Mouse (Mus musculus): ENCODE measurements at regions not wholly inside any gene's neighbourhood (a gene's known extent, or its start where the extent isn't known, plus 50 kb on each side); places are given as distances from the start of the nearest gene placed in this dataset.

- no peaks in the 10 kb centered on the region for H3K9me3 ChIP-seq (replicated peaks)
- no peak overlapping the region for H3K4me3 ChIP-seq (replicated peaks)
- ATAC-seq (replicated peaks; ENCODE audit: low FRiP score), result no peak
- WGBS, result 72% methylated on average over 3 of the region's 3 CpGs
- no peaks in the 10 kb centered on the region for H3K4me1 ChIP-seq
- no peak overlapping the region for H3K9ac ChIP-seq
- no peak overlapping the region for H3K27ac ChIP-seq
- H3K36me3 ChIP-seq, result no peaks in the 10 kb centered on the region
- H3K27me3 ChIP-seq, result no peaks in the 10 kb centered on the region
- no peak overlapping the region for H3K4me2 ChIP-seq
These were observed 191.9 kb upstream of the C9orf72 start for GRCm38 (mm10) chr4:35417866-35418265.

GRCm38 (mm10) chr4:35413488-35413887, 187.5 kb upstream of the C9orf72 start:
- Histone ChIP-seq H3K4me1 (no peaks in the 10 kb centered on the region), H3K27me3 (no peaks in the 10 kb centered on the region), H3K9me3 (replicated peaks) (no peaks in the 10 kb centered on the region), H3K9ac (no peak overlapping the region), H3K4me3 (replicated peaks) (no peak overlapping the region), H3K36me3 (no peaks in the 10 kb centered on the region), H3K4me2 (no peak overlapping the region), H3K27ac (no peak overlapping the region)
- ATAC-seq (replicated peaks; ENCODE audit: low FRiP score), result no peak
- 47% methylated on average over 3 of the region's 3 CpGs for WGBS

DNA sequence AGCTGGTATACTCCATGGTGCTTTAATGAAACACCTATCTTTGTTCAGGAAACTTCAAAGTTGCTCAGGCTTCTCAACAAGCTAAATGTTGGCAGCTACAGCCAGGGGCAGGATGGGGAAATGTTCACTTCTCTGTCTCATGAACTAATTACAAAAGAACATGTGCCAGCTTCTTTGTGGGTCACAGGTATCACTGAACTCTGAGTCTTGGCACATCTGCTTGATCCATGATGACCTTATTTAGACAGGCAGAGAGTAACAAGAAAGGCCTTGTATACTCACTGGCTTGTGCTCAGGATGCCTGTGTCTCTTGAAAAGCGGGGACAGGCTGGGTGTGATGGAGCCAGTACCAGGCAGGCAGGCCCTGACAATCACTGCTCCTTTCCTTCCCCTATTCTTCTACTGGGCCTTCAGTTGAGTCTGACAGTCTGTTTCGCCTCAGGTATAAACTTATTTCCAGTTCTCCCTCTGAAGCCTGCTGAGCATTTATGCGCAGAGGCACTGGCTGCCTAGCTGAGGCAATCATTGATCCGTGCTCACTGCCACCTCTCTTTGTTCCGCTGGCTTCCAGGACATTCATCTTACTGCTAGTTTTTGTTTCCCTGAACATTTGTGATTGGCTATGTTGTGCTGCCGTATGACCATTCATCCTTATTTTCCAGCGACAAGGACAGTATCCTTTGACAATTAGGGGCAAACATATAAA, 179.5 kb upstream of the C9orf72 start:
- Histone ChIP-seq H3K4me3 (replicated peaks) (no peak overlapping the region), H3K4me2 (no peak overlapping the region), H3K9ac (no peak overlapping the region), H3K4me1 (0 out of 2 replicates have a peak, but pooled peaks cover 7% of the 10 kb centered on the region), H3K36me3 (no peaks in the 10 kb centered on the region), H3K27ac (no peak overlapping the region), H3K27me3 (no peaks in the 10 kb centered on the region), H3K9me3 (replicated peaks) (no peaks in the 10 kb centered on the region)
- WGBS, result 50% methylated on average over 7 of the region's 7 CpGs
- ATAC-seq (replicated peaks; ENCODE audit: low FRiP score), result no peak

DNA sequence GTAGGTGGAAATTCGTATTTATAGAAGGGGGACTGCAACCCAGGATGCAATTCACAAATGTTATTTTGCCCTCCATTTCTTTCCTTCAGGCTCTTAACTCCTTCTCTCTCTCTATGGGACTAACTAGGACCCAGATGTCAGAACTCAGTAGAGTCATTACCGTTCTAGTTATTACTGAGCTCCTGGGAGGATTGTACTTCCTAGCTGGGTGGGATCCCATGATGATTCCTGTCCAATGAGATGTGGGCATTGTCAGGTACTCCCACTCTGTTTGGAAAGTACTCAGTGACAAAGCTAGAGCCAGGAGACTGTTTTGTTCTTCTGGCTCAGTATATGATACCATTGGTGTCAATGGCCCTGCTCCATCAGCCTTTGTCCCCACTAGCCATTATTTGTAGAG, 178.1 kb upstream of the C9orf72 start:
- H3K4me2 ChIP-seq, result no peak overlapping the region
- H3K9ac ChIP-seq, result no peak overlapping the region
- no peak for ATAC-seq (replicated peaks; ENCODE audit: low FRiP score)
- no peaks in the 10 kb centered on the region for H3K9me3 ChIP-seq (replicated peaks)
- no peak overlapping the region for H3K27ac ChIP-seq
- no peaks in the 10 kb centered on the region for H3K27me3 ChIP-seq
- H3K4me1 ChIP-seq, result 0 out of 2 replicates have a peak, but pooled peaks cover 7% of the 10 kb centered on the region
- no peak overlapping the region for H3K4me3 ChIP-seq (replicated peaks)
- H3K36me3 ChIP-seq, result no peaks in the 10 kb centered on the region
- 62% methylated on average over 2 of the region's 2 CpGs for WGBS

DNA sequence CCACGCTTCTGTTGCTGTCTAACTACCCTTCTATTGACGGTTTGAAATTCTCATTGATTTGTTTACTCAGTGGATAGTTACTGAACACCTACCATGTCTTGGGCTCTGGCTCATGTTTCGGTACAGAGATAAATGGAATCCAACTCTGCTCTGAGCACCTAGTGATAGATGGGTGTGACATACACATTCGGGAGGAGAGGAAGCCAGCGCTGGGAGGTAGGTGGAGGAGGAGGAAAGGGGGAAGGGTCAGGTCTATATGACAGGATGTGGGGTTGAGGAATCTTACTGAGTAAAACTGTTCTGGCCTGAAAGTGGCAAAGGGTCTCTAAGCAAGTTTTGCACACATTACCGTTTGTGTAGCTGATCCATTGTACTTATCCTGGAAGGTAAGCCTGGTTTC, 177.6 kb upstream of the C9orf72 start:
- Histone ChIP-seq H3K27me3 (no peaks in the 10 kb centered on the region), H3K4me1 (0 out of 2 replicates have a peak, but pooled peaks cover 7% of the 10 kb centered on the region), H3K27ac (no peak overlapping the region), H3K4me3 (replicated peaks) (no peak overlapping the region), H3K36me3 (no peaks in the 10 kb centered on the region), H3K9ac (no peak overlapping the region), H3K4me2 (no peak overlapping the region), H3K9me3 (replicated peaks) (no peaks in the 10 kb centered on the region)
- 48% methylated on average over 6 of the region's 6 CpGs for WGBS
- peak; percentile 52 for ATAC-seq (replicated peaks; ENCODE audit: low FRiP score)

- Histone ChIP-seq H3K9me3 (replicated peaks) (no peaks in the 10 kb centered on the region), H3K27ac (peak overlapping the region; percentile 51; the same call in 1 of the 2 replicates), H3K4me2 (no peak overlapping the region), H3K9ac (no peak overlapping the region), H3K4me3 (replicated peaks) (no peak overlapping the region), H3K27me3 (no peaks in the 10 kb centered on the region), H3K4me1 (0 out of 2 replicates have a peak, but pooled peaks cover 7% of the 10 kb centered on the region), H3K36me3 (no peaks in the 10 kb centered on the region)
- ATAC-seq (replicated peaks; ENCODE audit: low FRiP score), result peak; percentile 59; the same call in 1 of the 2 replicates
- 43% methylated on average over 9 of the region's 9 CpGs for WGBS
These were observed 176.6 kb upstream of the C9orf72 start for GRCm38 (mm10) chr4:35402376-35403133.

- peak; percentile 47 for ATAC-seq (replicated peaks; ENCODE audit: low FRiP score)
- H3K27me3 ChIP-seq, result no peaks in the 10 kb centered on the region
- no peaks in the 10 kb centered on the region for H3K9me3 ChIP-seq (replicated peaks)
These were observed 175.8 kb upstream of the C9orf72 start for GRCm38 (mm10) chr4:35401783-35402182.

DNA sequence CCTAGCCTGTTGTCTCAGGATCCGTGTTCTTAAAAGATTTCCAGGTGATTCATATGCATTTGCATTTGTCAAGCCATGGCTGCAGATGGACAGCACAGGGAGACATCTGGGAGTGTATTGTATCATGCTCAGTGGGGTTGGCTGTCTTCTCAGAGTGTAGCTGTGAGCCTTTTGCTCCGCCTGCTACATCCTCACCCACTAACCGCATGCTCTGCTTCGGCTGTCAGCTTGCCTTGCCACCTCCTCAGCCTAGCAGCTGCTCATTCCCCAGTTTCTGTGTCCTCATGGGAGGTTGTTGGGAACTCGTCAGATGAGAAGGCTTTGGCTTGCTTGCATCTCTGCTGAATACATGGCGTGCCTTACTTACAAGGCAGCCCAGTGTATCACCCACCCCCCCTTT, 174.5 kb upstream of the C9orf72 start:
- ATAC-seq (replicated peaks; ENCODE audit: low FRiP score), result no peak
- Histone ChIP-seq H3K27ac (no peak overlapping the region), H3K4me3 (replicated peaks) (no peak overlapping the region), H3K4me2 (no peak overlapping the region), H3K9me3 (replicated peaks) (no peaks in the 10 kb centered on the region), H3K27me3 (no peaks in the 10 kb centered on the region), H3K36me3 (no peaks in the 10 kb centered on the region), H3K4me1 (0 out of 2 replicates have a peak, but pooled peaks cover 7% of the 10 kb centered on the region), H3K9ac (no peak overlapping the region)
- 75% methylated on average over 6 of the region's 6 CpGs for WGBS

More at GRCm38 (mm10) chr4:35401783-35402182, 175.8 kb upstream of the C9orf72 start:
- Histone ChIP-seq H3K4me1 (0 out of 2 replicates have a peak, but pooled peaks cover 7% of the 10 kb centered on the region), H3K4me3 (replicated peaks) (no peak overlapping the region), H3K36me3 (no peaks in the 10 kb centered on the region), H3K4me2 (no peak overlapping the region), H3K9ac (no peak overlapping the region), H3K27ac (no peak overlapping the region)
- 44% methylated on average over 4 of the region's 4 CpGs for WGBS

GRCm38 (mm10) chr4:35395583-35395877, 169.6 kb upstream of the C9orf72 start:
- WGBS, result 91% methylated on average over 5 of the region's 5 CpGs
- no peak for ATAC-seq (replicated peaks; ENCODE audit: low FRiP score)
- Histone ChIP-seq H3K9ac (no peak overlapping the region), H3K27me3 (no peaks in the 10 kb centered on the region), H3K9me3 (replicated peaks) (no peaks in the 10 kb centered on the region), H3K4me2 (no peak overlapping the region), H3K36me3 (no peaks in the 10 kb centered on the region), H3K4me1 (no peaks in the 10 kb centered on the region), H3K27ac (no peak overlapping the region), H3K4me3 (replicated peaks) (no peak overlapping the region)

DNA sequence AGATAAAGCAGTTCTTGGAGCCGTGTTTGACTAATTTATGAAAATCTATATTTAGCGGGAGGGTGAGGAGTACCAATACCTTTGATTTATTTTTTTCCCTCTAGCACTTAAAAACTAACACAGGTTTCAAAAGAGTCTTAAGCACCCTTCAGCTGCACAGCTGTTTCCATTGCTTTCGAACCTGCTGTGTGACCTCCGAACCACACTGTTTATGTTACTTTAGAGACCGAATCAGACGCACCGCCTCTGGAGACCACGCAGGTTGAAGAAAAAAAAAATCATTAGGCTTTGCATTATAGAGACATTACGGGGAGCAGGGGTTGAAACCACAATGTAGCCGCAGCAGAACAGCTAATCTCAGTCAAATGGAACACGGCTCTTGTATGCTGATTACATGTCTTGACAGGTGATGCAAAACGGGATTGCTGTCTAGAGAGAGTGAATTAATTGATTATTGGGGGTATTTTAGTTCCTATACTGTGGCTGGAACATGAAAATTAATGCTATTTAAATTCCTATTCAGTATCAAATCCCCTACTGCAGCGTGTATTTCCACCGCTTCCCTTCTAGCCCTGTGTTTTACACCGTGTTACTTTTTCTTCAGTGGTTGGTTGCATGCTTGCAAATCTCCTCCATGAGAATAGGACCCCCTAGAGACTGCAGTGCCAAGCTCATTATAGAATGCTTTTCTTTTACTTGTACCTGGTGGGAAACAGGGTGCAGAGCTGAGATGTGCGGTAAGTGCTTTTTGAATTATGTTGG, 169.0 kb upstream of the C9orf72 start:
- no peaks in the 10 kb centered on the region for H3K4me1 ChIP-seq
- no peak overlapping the region for H3K4me2 ChIP-seq
- H3K9me3 ChIP-seq (replicated peaks), result no peaks in the 10 kb centered on the region
- H3K4me3 ChIP-seq (replicated peaks), result no peak overlapping the region
- H3K36me3 ChIP-seq, result no peaks in the 10 kb centered on the region
- H3K9ac ChIP-seq, result no peak overlapping the region
- H3K27ac ChIP-seq, result no peak overlapping the region
- no peaks in the 10 kb centered on the region for H3K27me3 ChIP-seq
- no peak for ATAC-seq (replicated peaks; ENCODE audit: low FRiP score)
- WGBS, result 53% methylated on average over 16 of the region's 16 CpGs

DNA sequence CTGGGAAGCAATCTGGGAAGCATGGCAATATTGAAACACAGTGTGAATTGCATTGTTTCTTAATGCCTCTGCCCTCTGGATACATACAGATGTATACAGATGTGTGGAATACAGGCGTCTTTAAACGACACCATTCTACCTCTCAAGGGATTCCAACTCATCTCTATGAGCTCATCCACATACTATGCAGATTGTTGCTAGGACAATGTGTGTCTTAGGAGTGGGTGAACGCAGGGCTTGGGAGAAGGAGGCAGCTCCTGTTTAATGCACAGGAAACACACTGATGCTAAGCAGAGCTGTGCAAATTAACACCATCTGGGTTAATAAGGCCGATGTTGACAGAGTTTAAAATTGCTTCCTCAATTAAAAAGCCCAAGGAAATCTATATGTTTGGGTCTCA, 149.8 kb upstream of the C9orf72 start:
- 80% methylated on average over 4 of the region's 4 CpGs for WGBS
- Histone ChIP-seq H3K4me1 (no peaks in the 10 kb centered on the region), H3K9ac (no peak overlapping the region), H3K4me2 (no peak overlapping the region), H3K4me3 (replicated peaks) (no peak overlapping the region), H3K9me3 (replicated peaks) (0 out of 2 replicates have a peak, but pooled peaks cover 3% of the 10 kb centered on the region), H3K27ac (no peak overlapping the region), H3K27me3 (no peaks in the 10 kb centered on the region), H3K36me3 (no peaks in the 10 kb centered on the region)
- no peak for ATAC-seq (replicated peaks; ENCODE audit: low FRiP score)
